Mouse (Mus musculus) stomach, postnatal 0 days (tissue): ENCODE data around the gene Osbp. TPM values are rescaled to one million over a fixed set of nuclear protein-coding genes. Genes with fewer than 3 reads are reported as not detected.

Source experiments
- ATAC-seq: fragments of 200-750 bp; cut with Nextera tagmentation; 2 replicates; pipeline ENCODE4 v1.8.0; 2017; ENCODE audit not compliant: low FRiP score, low TSS enrichment
- DNase-seq: peaks from one replicate; pipeline ENCODE4 v3.0.0-alpha.2; 2016; ENCODE audit warnings: low spot score
- H3K27ac ChIP-seq: fragments of 300-500 bp; sonication (generic); replicated peaks from 2 replicates; pipeline ENCODE4 v1.5.1; 2014; ENCODE audit warnings: mild to moderate bottlenecking, control low read depth
- H3K27me3 ChIP-seq: fragments of 300-500 bp; sonication (generic); 2 replicates; pipeline ENCODE4 v1.6.1; 2014; ENCODE audit warnings: low read length; ENCODE audit not compliant: control insufficient read depth, insufficient read depth
- H3K36me3 ChIP-seq: fragments of 300-500 bp; sonication (generic); 2 replicates; pipeline ENCODE4 v1.6.1; 2014; ENCODE audit warnings: low read length, mixed read lengths; ENCODE audit not compliant: control insufficient read depth, insufficient read depth
- H3K4me1 ChIP-seq: fragments of 300-500 bp; sonication (generic); replicated peaks from 2 replicates; pipeline ENCODE4 v1.6.1; 2014; ENCODE audit warnings: antibody characterized with exemption; ENCODE audit not compliant: control insufficient read depth, insufficient read depth
- H3K4me2 ChIP-seq: fragments of 300-500 bp; sonication (generic); replicated peaks from 2 replicates; pipeline ENCODE4 v1.6.1; 2014; ENCODE audit warnings: low read depth, mild to moderate bottlenecking, control low read depth, moderate library complexity
- H3K4me3 ChIP-seq: fragments of 300-500 bp; sonication (generic); 2 replicates; pipeline ENCODE4 v1.5.1; 2014; ENCODE audit warnings: low read depth, low read length, control low read depth
- H3K9ac ChIP-seq: fragments of 300-500 bp; sonication (generic); 2 replicates; pipeline ENCODE4 v1.6.1; 2014; ENCODE audit warnings: mild to moderate bottlenecking, low read length, control low read depth, mixed read lengths
- H3K9me3 ChIP-seq: fragments of 300-500 bp; sonication (generic); 2 replicates; pipeline ENCODE4 v1.6.1; 2016; ENCODE audit warnings: low read length; ENCODE audit not compliant: control insufficient read depth
- CTCF ChIP-seq: IDR thresholded peaks from 2 replicates; pipeline ENCODE4 v1.5.1; 2016; ENCODE audit warnings: antibody characterized with exemption, low read depth, mild to moderate bottlenecking, moderate library complexity
- EP300 ChIP-seq: optimal IDR thresholded peaks from 2 replicates; pipeline ENCODE3; 2016; ENCODE audit warnings: antibody characterized with exemption
- WGBS: fragments of 180-500 bp; shearing (Covaris S2); extraction: QIAGEN DNeasy Blood & Tissue Kit; methylation state at CpG from one replicate; pipeline ENCODE4 v1.1.7; 2014; 5-methylcytosine and 5-hydroxymethylcytosine counted together
- polyA plus RNA-seq: library from polyadenylated mRNA; unstranded; fragments of >200 nt; fragmentation: Nextera tagmentation; extraction: Ambion mirVana; gene quantifications from 2 replicates; pipeline ENCODE4 v1.2.1, GENCODE M21; 2015

Gene Osbp
- polyA plus RNA-seq, 1 experiment from 2014 or later = 4.5 TPM

GRCm38 (mm10) chr19:12002791-12003190 is 37.0 kb downstream of the Osbp start:
- no peak overlapping the region for H3K27ac ChIP-seq
- no peak overlapping the region for H3K4me3 ChIP-seq
- WGBS = 54% methylated on average over 14 of the region's 14 CpGs
- DNase-seq (no peak), ATAC-seq (no peak)
- no peaks in the 10 kb centered on the region for H3K9me3 ChIP-seq
- no peak overlapping the region; the same call in 1 of the 2 replicates for H3K4me2 ChIP-seq
- H3K9ac ChIP-seq = no peak overlapping the region
- no peaks in the 10 kb centered on the region for H3K27me3 ChIP-seq
- no peaks in the 10 kb centered on the region for H3K36me3 ChIP-seq
- no peaks in the 10 kb centered on the region for H3K4me1 ChIP-seq
- TF ChIP-seq CTCF = no peak
- no peak for TF ChIP-seq EP300

DNA sequence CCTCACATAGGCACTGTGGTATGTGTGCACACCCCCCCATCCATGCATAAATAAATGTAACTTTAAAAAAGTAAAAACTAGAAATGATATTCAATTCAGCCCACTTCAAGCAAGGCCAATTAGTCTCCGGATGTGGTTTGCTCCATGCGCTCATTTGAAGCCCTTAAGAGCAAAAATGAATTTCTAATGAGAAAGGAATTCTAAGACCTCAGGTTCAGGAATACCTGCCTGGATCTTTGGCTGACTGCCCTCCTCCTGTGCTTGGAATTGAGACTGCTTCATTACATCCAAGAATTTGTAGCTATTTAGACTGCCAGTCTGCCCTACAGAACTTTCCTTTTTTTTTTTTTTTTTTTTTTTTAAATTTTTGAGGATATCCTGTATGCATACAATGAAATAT is 37.8 kb downstream of the Osbp start:
- H3K27me3 ChIP-seq = no peaks in the 10 kb centered on the region
- ATAC-seq (no peak), DNase-seq (no peak)
- 85% methylated on average over 2 of the region's 2 CpGs for WGBS
- H3K4me1 ChIP-seq = no peaks in the 10 kb centered on the region
- no peak overlapping the region for H3K9ac ChIP-seq
- no peak overlapping the region for H3K4me3 ChIP-seq
- no peaks in the 10 kb centered on the region for H3K36me3 ChIP-seq
- no peaks in the 10 kb centered on the region for H3K9me3 ChIP-seq
- H3K4me2 ChIP-seq = no peak overlapping the region
- H3K27ac ChIP-seq = no peak overlapping the region
- TF ChIP-seq CTCF (no peak), EP300 (no peak)

GRCm38 (mm10) chr19:12004216-12005008 is 38.7 kb downstream of the Osbp start:
- Histone ChIP-seq H3K9ac (no peak overlapping the region), H3K4me2 (peak overlapping the region; percentile 66), H3K27ac (no peak overlapping the region), H3K9me3 (no peaks in the 10 kb centered on the region), H3K36me3 (no peaks in the 10 kb centered on the region), H3K4me1 (no peaks in the 10 kb centered on the region), H3K4me3 (peak overlapping the region; percentile 70; the same call in 1 of the 2 replicates), H3K27me3 (no peaks in the 10 kb centered on the region)
- DNase-seq (no peak), ATAC-seq (peak; percentile 63)
- no peak for TF ChIP-seq EP300
- TF ChIP-seq CTCF = no peak
- 45% methylated on average over 9 of the region's 9 CpGs for WGBS

DNA sequence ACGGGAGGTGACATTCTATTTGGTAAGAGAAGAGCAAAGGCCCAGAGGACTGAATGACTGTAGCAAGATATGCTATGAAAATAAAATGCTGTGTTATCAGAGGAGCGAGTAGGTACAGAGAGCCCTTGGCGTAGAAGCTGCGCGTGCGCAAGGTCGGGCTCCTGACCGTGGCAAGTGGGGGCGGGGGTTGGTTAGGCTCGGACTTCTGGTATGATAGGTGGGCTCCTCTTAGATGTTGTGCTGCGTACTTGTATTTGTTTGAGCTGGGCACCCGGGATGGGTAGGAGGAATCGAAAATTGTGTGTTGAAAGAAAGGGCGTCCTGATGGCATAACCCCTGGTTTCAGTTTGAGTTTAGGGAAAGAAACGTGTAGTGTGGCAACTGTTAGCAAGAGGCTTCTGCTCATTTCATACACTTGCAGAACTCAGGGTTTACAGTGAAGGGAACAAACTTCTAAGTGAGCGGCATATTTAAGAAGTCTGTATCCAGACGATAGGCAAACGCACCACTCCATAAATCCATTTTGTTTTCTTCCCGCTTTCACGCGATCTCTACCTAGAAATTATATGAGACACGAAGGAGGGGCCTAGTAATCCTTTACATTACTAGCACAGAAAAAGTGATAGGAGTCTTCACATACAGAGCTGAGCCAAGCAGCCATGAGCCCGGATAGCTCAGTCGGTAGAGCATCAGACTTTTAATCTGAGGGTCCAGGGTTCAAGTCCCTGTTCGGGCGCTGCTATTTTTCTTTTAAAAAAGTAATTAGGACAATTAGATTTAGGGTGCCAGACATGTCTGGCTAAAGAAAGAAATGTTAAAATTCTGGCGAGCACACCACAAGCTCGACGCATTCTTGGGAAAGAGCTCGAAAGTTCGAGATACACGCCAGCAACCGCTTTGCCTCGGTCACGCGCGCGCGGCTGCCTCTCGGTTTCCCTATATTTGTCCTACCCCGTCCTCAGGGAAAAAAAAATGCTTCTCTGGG is 39.9 kb downstream of the Osbp start:
- ATAC-seq (peak; percentile 66), DNase-seq (peak; percentile 88)
- TF ChIP-seq EP300 (no peak), CTCF (no peak)
- under 1% methylated on average over 41 of the region's 41 CpGs for WGBS
- Histone ChIP-seq H3K27me3 (no peaks in the 10 kb centered on the region), H3K4me1 (no peaks in the 10 kb centered on the region), H3K27ac (peak overlapping the region; percentile 92), H3K36me3 (no peaks in the 10 kb centered on the region), H3K9ac (peak overlapping the region; percentile 63), H3K4me3 (peak overlapping the region; percentile 70), H3K4me2 (peak overlapping the region; percentile 66), H3K9me3 (no peaks in the 10 kb centered on the region)

DNA sequence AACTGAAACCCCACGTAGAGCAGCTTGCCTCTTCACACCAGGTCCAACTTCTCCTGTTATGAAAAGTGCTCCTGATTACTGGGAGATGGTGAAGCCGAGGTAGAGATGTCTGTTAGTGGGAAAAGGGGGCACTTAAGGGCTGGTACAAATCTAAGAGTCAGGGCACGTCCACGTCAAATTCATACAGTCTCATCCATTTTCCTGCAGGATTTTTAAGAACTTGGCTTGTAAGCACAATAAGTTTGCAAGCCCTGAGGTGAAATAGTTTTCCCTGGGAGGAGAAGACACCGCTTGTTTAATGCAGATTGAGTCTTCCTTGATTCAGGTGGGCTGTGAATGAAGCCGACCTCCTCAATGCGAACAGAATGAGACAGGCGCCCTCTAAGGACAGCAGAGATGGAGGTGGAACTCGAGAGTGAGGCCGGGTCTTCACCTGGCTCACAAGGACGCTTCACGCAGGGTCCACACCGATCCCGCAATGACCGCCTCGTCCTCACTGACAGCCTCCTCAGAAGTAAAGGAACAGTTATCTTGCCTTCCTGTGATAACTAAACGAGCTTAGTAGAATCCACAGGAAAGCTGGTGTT is 40.7 kb downstream of the Osbp start:
- H3K4me3 ChIP-seq = peak overlapping the region; percentile 70
- no peaks in the 10 kb centered on the region for H3K27me3 ChIP-seq
- peak overlapping the region; percentile 66 for H3K4me2 ChIP-seq
- peak overlapping the region; percentile 92 for H3K27ac ChIP-seq
- H3K36me3 ChIP-seq = no peaks in the 10 kb centered on the region
- WGBS = 8% methylated on average over 17 of the region's 17 CpGs
- peak overlapping the region; percentile 63; the same call in 1 of the 2 replicates for H3K9ac ChIP-seq
- no peak for DNase-seq
- peak; percentile 34 for TF ChIP-seq CTCF
- TF ChIP-seq EP300 = no peak
- no peaks in the 10 kb centered on the region for H3K9me3 ChIP-seq
- ATAC-seq = no peak
- H3K4me1 ChIP-seq = no peaks in the 10 kb centered on the region
